Mouse (Mus musculus) brain, embryonic 14.5 days (tissue): Measurements from ENCODE around the gene Diaph3.

Experiments used
- CTCF ChIP-seq: fragments of 200-500 bp; IDR thresholded peaks from 2 replicates; pipeline ENCODE4 v1.5.1; 2012; ENCODE audit warnings: inconsistent platforms, mild to moderate bottlenecking, moderate library complexity, borderline replicate concordance; ENCODE audit not compliant: insufficient read depth, insufficient read length; ENCODE audit errors: extremely low read depth
- POLR2A ChIP-seq: fragments of 200-500 bp; IDR thresholded peaks from 2 replicates; pipeline ENCODE4 v1.6.1; 2012; ENCODE audit warnings: mild to moderate bottlenecking, inconsistent platforms, borderline replicate concordance; ENCODE audit not compliant: poor library complexity, insufficient read depth, insufficient read length, severe bottlenecking; ENCODE audit errors: extremely low read depth

GRCm38 (mm10) chr14:86926827-86927226 lies 214.2 kb downstream of the Diaph3 start:
- no peak for TF ChIP-seq POLR2A
- no peak for TF ChIP-seq CTCF
